ENCODE assay signal across 1 mouse cellular context in genomic region chr12:13293421-13293881, GRCm38 (mm10).
TF ChIP-seq lines count a peak whose summit lies in the region.

No protein-coding gene starts in this region.

TF ChIP-seq in MEL, 35 proteins besides CTCF, POLR2A, EP300 and RAD21 (continued from another document):
- TF ChIP-seq NRF1 (IDR thresholded peaks at IDR 0.05; ENCODE audit: insufficient read depth, low read depth, low read length, poor library complexity, severe bottlenecking) (no peak), MYB (IDR thresholded peaks at IDR 0.05; ENCODE audit: low read depth, low read length) (no peak), USF1 (IDR thresholded peaks at IDR 0.05; ENCODE audit: low read depth, low read length) (no peak), SIN3A (IDR thresholded peaks at IDR 0.05; ENCODE audit: low read length) (no peak), HCFC1 (IDR thresholded peaks at IDR 0.05; ENCODE audit: low read depth, low read length) (no peak), BHLHE40 (IDR thresholded peaks at IDR 0.05; ENCODE audit: borderline replicate concordance, low read depth, low read length) (no peak), GATA1 (IDR thresholded peaks at IDR 0.05; ENCODE audit: low read depth, low read length) (no peak), KAT2A (conservative IDR thresholded peaks at IDR 0.05; ENCODE audit: low read depth, low read length) (no peak), JUND (IDR thresholded peaks at IDR 0.05; ENCODE audit: low read depth, low read length) (no peak)
TF ChIP-seq in MEL: peak in this region for 0.
